Comparison of ENCODE assay signal across 21 mouse cellular contexts in the genomic region with DNA sequence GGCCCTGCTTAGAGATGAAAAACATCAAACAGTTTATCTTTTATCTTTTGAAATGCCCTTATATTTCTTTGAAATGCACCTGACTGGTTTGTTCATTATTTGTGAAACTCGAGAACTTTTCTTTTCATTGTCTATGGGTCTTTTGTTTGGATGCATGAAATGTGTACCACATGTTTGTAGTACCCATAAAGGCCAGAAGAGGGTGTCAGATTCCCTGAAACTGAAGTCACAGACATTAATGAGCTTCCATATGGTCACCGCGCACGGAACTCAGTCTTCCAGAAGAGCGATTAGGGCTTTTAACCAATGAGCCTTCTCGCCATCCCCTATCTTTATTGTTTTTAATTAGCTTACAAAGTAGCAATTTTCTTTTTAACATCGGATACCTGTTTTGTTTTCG. TPM values are rescaled to one million over a fixed set of nuclear protein-coding genes. Genes with fewer than 3 reads are reported as not detected.
DNase-seq lines count a peak whose midpoint lies in the region; ATAC-seq and TF ChIP-seq lines count a peak whose summit lies in the region.
"Had no signal": no experiment of that assay in that cellular context is flagged by ENCODE, and none has a peak within 500 bp of the region (broad histone marks: within the 10 kb centered on the region; RNA-seq: fewer than 3 reads in every experiment).

No protein-coding gene starts in this region.

- H3K4me1 ChIP-seq in kidney, postnatal 0 days (replicated peaks; ENCODE audit: insufficient read depth, low read length), result no peaks in the 10 kb centered on the region
- H3K4me1 ChIP-seq in ES-E14 (ENCODE audit: control insufficient read depth in 2 of 2, insufficient read depth in 2 of 2, low read length in 2 of 2, poor library complexity in 1 of 2), result no peaks in the 10 kb centered on the region
- H3K4me1 ChIP-seq: heart, embryonic 12.5 days; kidney, embryonic 15.5 days had no signal

- no peaks in the 10 kb centered on the region for H3K27me3 ChIP-seq in kidney, postnatal 0 days (ENCODE audit: insufficient read depth, low read length)
- H3K27me3 ChIP-seq: heart, embryonic 12.5 days; kidney, embryonic 15.5 days; Patski had no signal

- H3K27ac ChIP-seq in kidney, postnatal 0 days, result no peak overlapping the region
- no peak overlapping the region for H3K27ac ChIP-seq in ES-E14 (ENCODE audit: insufficient read depth, low read depth, low read length, poor library complexity, severe bottlenecking)
- H3K27ac ChIP-seq: gastrocnemius, adult 2 months; hindbrain, embryonic 14.5 days; kidney, embryonic 15.5 days had no signal

- DNase-seq in cerebellum, postnatal 14 days, result peak; percentile 23 to 47
- no peak for DNase-seq in cerebellum, postnatal 4 days (ENCODE audit: low spot score in 2 of 2)
- DNase-seq in kidney, postnatal 0 days (ENCODE audit: low spot score), result peak; percentile 43
- no peak for DNase-seq in kidney, postnatal 10 days
- peak; percentile 65 for DNase-seq in ES-E14 (ENCODE audit: low read depth, low spot score)
- peak; percentile 14 for DNase-seq in forelimb bud, embryonic 11.5 days (ENCODE audit: low read depth, low spot score)
- DNase-seq in left cerebral cortex, adult 9 months (ENCODE audit: low spot score in 2 of 2), result no peak
- no peak for DNase-seq in adrenal gland, adult 18-20 months (ENCODE audit: low spot score in 2 of 2)
- DNase-seq: adrenal gland, postnatal 36 days; B cell, adult 2 months; cerebellum, adult 11 months; gastrocnemius, adult 2 months had no signal

- H3K9ac ChIP-seq in kidney, postnatal 0 days (ENCODE audit: low read depth, low read length), result no peak overlapping the region
- no peak overlapping the region for H3K9ac ChIP-seq in ES-E14 (ENCODE audit: insufficient read depth, low read depth, low read length, poor library complexity, severe bottlenecking)
- H3K9ac ChIP-seq: heart, embryonic 12.5 days; hindbrain, embryonic 14.5 days; kidney, embryonic 15.5 days had no signal

- in situ Hi-C loops in ES-E14 (cut with MboI; ENCODE audit: low sequenced_read_pairs in 2 of 2, unreplicated experiment in 2 of 2), result no loop called here

- H3K36me3 ChIP-seq in kidney, postnatal 0 days (ENCODE audit: insufficient read depth, low read length), result no peaks in the 10 kb centered on the region
- no peaks in the 10 kb centered on the region for H3K36me3 ChIP-seq in ES-E14 (ENCODE audit: control insufficient read depth, insufficient read depth, low read length, poor library complexity, severe bottlenecking)
- H3K36me3 ChIP-seq: heart, embryonic 12.5 days; kidney, embryonic 15.5 days had no signal

- no peak overlapping the region for H3K4me2 ChIP-seq in kidney, postnatal 0 days (ENCODE audit: low read length)
- H3K4me2 ChIP-seq: heart, embryonic 12.5 days; hindbrain, embryonic 14.5 days; kidney, embryonic 15.5 days had no signal

- H3K9me3 ChIP-seq in kidney, postnatal 0 days (replicated peaks; ENCODE audit: low read length), result no peaks in the 10 kb centered on the region
- H3K9me3 ChIP-seq in ES-E14 (ENCODE audit: control insufficient read depth, insufficient read depth, low read depth, low read length), result no peaks in the 10 kb centered on the region
- H3K9me3 ChIP-seq: heart, embryonic 12.5 days; kidney, embryonic 15.5 days had no signal

- TF ChIP-seq CTCF in kidney, postnatal 0 days (IDR thresholded peaks at IDR 0.05; ENCODE audit: low read depth), result peak; percentile 51

- no peak for ATAC-seq in kidney, postnatal 0 days (replicated peaks; ENCODE audit: low FRiP score, low read depth)
- ATAC-seq: Patski had no signal

- H3K4me3 ChIP-seq in kidney, postnatal 0 days (replicated peaks; ENCODE audit: low read depth, low read length), result no peak overlapping the region
- H3K4me3 ChIP-seq in ES-E14 (ENCODE audit: insufficient read depth in 1 of 2, low read depth in 1 of 2, low read length in 2 of 2, poor library complexity in 1 of 2, severe bottlenecking in 1 of 2), result no peak overlapping the region
- H3K4me3 ChIP-seq: gastrocnemius, adult 2 months; heart, embryonic 12.5 days; kidney, embryonic 15.5 days; myocyte had no signal

- WGBS in kidney, postnatal 0 days, result 54% methylated on average over 8 of the region's 8 CpGs

TF ChIP-seq in ES-E14, 5 proteins besides CTCF, POLR2A, EP300 and RAD21:
- TF ChIP-seq ZC3H11A (IDR thresholded peaks at IDR 0.05; ENCODE audit: borderline replicate concordance, low read depth, low read length) (peak; percentile 72), ZNF384 (IDR thresholded peaks at IDR 0.05; ENCODE audit: low read depth, low read length) (no peak), CHD2 (IDR thresholded peaks at IDR 0.05; ENCODE audit: low read depth, low read length) (no peak)

RNA-seq across cellular contexts. Expression of a gene that starts 8.5 kb away (rescaled TPM):
- polyA plus RNA-seq in kidney, postnatal 0 days (2015; fragmentation: Nextera tagmentation; extraction: Ambion mirVana), result not detected in 2 replicates
- not detected in 2 replicates for total RNA-seq in ES-E14 (2012; rRNA removed)
- total RNA-seq in adrenal gland, adult 18-20 months (2021), result not detected
- total RNA-seq: adrenal gland, postnatal 36 days; gastrocnemius, adult 2 months; layer of hippocampus, postnatal 25 days; megakaryocyte, adult 5-6 weeks had no signal
- polyA plus RNA-seq: heart, embryonic 12.5 days; hindbrain, embryonic 14.5 days; kidney, embryonic 15.5 days; limb, embryonic 11.5 days; liver, embryonic 16.5 days; Patski had no signal

RNA-seq across cellular contexts. Expression of a gene that starts 17.5 kb away (rescaled TPM):
- not detected in 2 replicates for polyA plus RNA-seq in kidney, postnatal 0 days (2015; fragmentation: Nextera tagmentation; extraction: Ambion mirVana)
- not detected in 2 replicates for total RNA-seq in ES-E14 (2012; rRNA removed)
- total RNA-seq in adrenal gland, adult 18-20 months (2021), result not detected
- total RNA-seq: adrenal gland, postnatal 36 days; gastrocnemius, adult 2 months; layer of hippocampus, postnatal 25 days; megakaryocyte, adult 5-6 weeks had no signal
- polyA plus RNA-seq: heart, embryonic 12.5 days; hindbrain, embryonic 14.5 days; kidney, embryonic 15.5 days; limb, embryonic 11.5 days; liver, embryonic 16.5 days; myocyte; Patski had no signal

RNA-seq across cellular contexts. Expression of a gene that starts 29.2 kb away (rescaled TPM):
- not detected in 2 replicates for polyA plus RNA-seq in kidney, postnatal 0 days (2015; fragmentation: Nextera tagmentation; extraction: Ambion mirVana)
- not detected in 2 replicates for total RNA-seq in ES-E14 (2012; rRNA removed)
- total RNA-seq in adrenal gland, adult 18-20 months (2021), result not detected
- total RNA-seq: adrenal gland, postnatal 36 days; gastrocnemius, adult 2 months; layer of hippocampus, postnatal 25 days; megakaryocyte, adult 5-6 weeks had no signal
- polyA plus RNA-seq: heart, embryonic 12.5 days; hindbrain, embryonic 14.5 days; kidney, embryonic 15.5 days; limb, embryonic 11.5 days; liver, embryonic 16.5 days; myocyte; Patski had no signal

RNA-seq across cellular contexts. Expression of a gene that starts 29.2 kb away (rescaled TPM):
- polyA plus RNA-seq in kidney, postnatal 0 days (2015; fragmentation: Nextera tagmentation; extraction: Ambion mirVana), result not detected in 2 replicates
- not detected in 2 replicates for total RNA-seq in ES-E14 (2012; rRNA removed)
- not detected for total RNA-seq in adrenal gland, adult 18-20 months (2021)
- total RNA-seq: adrenal gland, postnatal 36 days; gastrocnemius, adult 2 months; layer of hippocampus, postnatal 25 days; megakaryocyte, adult 5-6 weeks had no signal
- polyA plus RNA-seq: heart, embryonic 12.5 days; hindbrain, embryonic 14.5 days; kidney, embryonic 15.5 days; liver, embryonic 16.5 days had no signal

RNA-seq across cellular contexts. Expression of a gene that starts 37.2 kb away (rescaled TPM):
- not detected in 2 replicates for polyA plus RNA-seq in kidney, postnatal 0 days (2015; fragmentation: Nextera tagmentation; extraction: Ambion mirVana)
- total RNA-seq in ES-E14 (2012; rRNA removed), result not detected in 2 replicates
- total RNA-seq in adrenal gland, adult 18-20 months (2021), result not detected
- total RNA-seq: adrenal gland, postnatal 36 days; gastrocnemius, adult 2 months; layer of hippocampus, postnatal 25 days; megakaryocyte, adult 5-6 weeks had no signal
- polyA plus RNA-seq: heart, embryonic 12.5 days; hindbrain, embryonic 14.5 days; kidney, embryonic 15.5 days; limb, embryonic 11.5 days; liver, embryonic 16.5 days; myocyte; Patski had no signal

Comparison
In these comparisons a context has a peak if more than half of its experiments do, and no peak if none do; other contexts are left out.
1. DNase-seq: peak in cerebellum, postnatal 14 days (2 of 2), kidney, postnatal 0 days (single experiment), ES-E14 (single experiment) and forelimb bud, embryonic 11.5 days (single experiment); none in cerebellum, postnatal 4 days (0 of 2), kidney, postnatal 10 days (single experiment), left cerebral cortex, adult 9 months (0 of 2) and adrenal gland, adult 18-20 months (0 of 2).